Mouse (Mus musculus) CD4-positive naive resting alpha-beta T cell, adult 76 days (primary cell): ENCODE measurements around the gene AI413582. TPM values are rescaled to one million over a fixed set of nuclear protein-coding genes. Genes with fewer than 3 reads are reported as not detected.

Experiments used
- total RNA-seq: library from RNA; stranded (reverse); gene quantifications from one replicate; pipeline ENCODE4 v1.2.4, GENCODE M21; 2023

Gene AI413582
- 41.7 TPM for total RNA-seq

DNA sequence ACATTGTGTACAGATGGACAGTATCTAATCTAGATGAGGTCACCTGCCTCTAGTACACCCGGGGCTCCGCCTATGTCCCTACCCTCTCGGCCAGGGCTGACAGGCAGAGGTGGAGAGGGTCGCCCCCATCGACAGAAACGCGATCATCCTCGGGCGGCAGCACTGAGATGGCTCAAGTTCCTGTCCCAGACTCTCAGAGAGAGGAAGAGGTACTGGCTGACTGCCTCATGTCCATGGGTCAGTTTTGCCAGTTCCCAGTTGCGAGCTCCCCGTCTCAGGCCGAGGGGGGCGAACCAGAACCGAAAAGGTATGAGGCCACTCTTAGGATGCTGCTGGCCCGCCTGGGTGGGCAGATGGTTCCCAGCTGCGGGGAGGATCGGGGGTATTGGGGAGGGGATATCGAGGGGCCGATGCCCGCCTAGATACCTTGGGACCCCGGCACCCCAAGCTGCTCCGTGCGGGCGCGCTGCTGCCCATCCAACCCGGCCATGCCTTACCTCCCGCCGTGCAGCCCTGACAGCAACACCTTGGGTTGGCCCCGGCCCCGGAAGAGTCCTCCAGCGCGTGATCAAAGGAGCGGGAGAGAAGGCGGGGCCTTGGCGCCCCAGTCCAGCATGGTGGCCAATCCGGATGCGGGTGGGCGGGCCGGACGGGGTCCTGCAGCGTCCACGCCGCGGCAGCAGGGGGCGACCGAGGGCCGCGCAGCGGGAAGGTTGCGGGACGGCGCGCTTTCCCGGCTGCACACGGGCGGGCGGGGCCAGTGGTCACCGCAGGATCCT, at the start of gene AI413582:
TSS of gene AI413582 (minus strand) at position 594 of the 779 bp plus-strand sequence.

DNA sequence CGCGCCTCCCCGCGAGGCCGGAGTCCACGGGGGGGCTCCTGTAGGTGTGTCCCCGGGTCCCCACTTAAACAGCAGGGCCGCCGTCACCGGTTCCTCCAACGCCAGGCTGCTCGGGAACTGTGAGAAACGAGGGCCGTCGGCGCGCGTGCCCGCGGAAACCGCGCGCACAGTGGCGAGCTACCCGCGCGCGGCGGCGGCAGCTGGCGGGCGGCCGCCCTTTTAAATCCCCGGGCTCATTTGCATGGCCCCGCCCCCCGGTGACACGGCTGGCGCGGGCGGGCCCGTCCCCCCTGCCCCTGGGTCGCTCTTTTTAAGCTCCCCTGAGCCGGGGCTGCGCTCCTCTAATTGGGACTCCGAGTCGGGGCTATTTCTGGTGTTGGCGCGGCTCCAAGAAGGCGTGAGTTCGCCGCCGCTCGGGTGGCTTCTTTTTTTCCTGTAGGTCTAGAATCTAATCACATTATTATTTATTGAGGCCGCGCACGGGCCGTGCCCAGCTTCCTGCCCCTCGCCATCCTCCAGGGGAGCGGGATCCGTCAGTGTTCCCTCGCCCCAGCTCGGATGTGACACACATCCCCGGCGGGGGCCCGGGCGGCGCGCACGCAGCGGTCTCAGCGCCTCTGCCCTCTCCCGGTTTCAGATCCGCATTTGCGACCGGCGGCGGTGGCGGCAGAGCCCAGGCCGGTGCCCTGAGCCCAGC, 9.1 kb downstream of the AI413582 start, which contains the start of gene Hmga1:
TSS of gene Hmga1 (plus strand) at position 183 of the 697 bp plus-strand sequence.

DNA sequence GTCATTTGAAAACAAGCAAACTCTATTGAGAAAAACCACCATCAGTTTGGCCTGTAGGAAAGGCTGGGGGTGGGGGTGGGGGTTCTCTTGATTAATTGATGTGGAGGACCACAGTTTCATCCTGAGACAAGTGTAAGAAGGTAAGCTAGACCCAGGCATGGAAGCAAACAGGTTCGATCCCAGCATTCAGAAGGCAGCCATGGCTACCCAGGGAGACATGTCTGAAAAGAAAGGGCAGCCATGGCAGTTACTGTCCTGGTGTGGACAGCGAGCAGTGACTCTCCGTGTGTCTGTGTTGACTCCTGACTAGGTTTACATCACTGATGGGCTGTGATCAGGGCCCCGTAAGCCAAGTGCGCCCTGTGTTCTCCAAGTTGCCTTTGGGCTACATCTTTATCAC, 44.3 kb downstream of the AI413582 start, which contains the start of gene Grm4:
TSS of gene Grm4 (minus strand) at position 101 of the 400 bp plus-strand sequence.

Other genes with a start within 250 kb of the AI413582 start
- not detected for gene Grm4, start 44.4 kb downstream of the AI413582 start, total RNA-seq
- 41.8 TPM for gene Hmga1, start 9.3 kb downstream of the AI413582 start, total RNA-seq
- gene Nudt3, start 57.7 kb upstream of the AI413582 start, total RNA-seq: 86.4 TPM
- not detected for gene RPS10-NUDT3, start 69.5 kb upstream of the AI413582 start, total RNA-seq
- gene Rps10, start 70.9 kb upstream of the AI413582 start, total RNA-seq: 2,982 TPM
- 38.2 TPM for gene Pacsin1, start 89.8 kb upstream of the AI413582 start, total RNA-seq
- 1.2 TPM for gene Spdef, start 163.2 kb upstream of the AI413582 start, total RNA-seq